Mouse (Mus musculus): Measurements from ENCODE around the gene D11Wsu47e. TPM values are rescaled to one million over a fixed set of nuclear protein-coding genes. Genes with fewer than 3 reads are reported as not detected.
A peak's percentile ranks its signal among the peaks of the same experiment; 100 is the strongest.

The D11Wsu47e gene
- total and polyA plus RNA-seq, 3 experiments: 4.7 to 6.4 (median 5.8) TPM

DNA sequence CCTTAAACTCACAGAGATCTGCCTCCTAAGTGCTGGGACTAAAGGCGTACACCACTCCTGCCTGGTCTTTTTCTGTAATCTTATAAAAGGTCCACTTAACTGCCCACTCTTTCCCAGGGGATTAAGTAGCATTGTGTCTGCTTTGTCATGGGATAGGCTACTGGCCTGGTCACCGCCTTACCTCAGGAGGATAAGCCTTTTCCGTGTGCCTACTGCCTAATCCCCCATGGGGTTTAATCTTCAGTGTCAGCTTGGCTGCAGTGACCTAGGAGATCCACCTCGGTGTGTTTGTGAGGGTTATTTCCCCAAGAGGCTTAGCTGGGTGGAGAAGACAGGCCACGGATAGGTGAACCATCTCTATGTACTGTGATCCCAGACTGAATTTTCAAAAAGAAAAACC, 13.4 kb downstream of the D11Wsu47e start:
- no peaks in the 10 kb centered on the region for H3K27me3 ChIP-seq (ENCODE audit: control insufficient read depth, insufficient read depth, low read length)

DNA sequence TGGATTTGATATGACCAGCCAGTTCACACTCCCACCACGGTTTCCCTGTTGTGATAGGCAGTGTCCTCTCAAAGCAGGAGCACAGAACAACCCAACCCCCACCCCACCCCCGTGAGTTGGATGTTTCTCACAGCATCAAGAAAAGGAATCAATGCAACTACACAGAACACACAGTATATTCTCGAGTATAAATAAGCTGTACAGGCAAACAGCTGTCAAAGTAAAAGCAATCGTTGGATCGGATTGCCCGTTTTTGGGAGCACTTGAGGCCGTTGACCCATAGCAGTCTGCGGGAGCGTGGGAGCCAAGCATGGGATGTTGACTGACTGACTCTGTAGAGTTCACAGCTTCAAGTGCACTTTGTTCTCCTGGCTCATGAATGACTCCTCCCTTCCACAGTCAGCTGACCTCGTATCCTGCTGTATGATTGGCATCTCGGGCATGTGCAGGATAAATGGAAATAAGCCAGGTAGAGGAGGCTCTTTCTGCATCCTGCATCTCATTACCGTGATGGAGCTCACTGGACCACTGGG, 13.9 kb downstream of the D11Wsu47e start:
- DNase-seq: peak in 1 of 2 experiments; percentile 42

More for the DNA sequence above, 13.4 kb downstream of the D11Wsu47e start:
- TF ChIP-seq POLR2A (IDR thresholded peaks at IDR 0.05; ENCODE audit: insufficient read depth, low read depth, low read length) (no peak), EP300 (IDR thresholded peaks at IDR 0.05; ENCODE audit: insufficient read depth, low read depth, low read length) (no peak), CTCF (IDR thresholded peaks at IDR 0.05) (no peak)
- intact Hi-C loops (cut with DNase I): no loop called here
- peak overlapping the region; percentile 28; the same call in 1 of the 2 replicates for H3K27ac ChIP-seq
- H3K36me3 ChIP-seq (ENCODE audit: control insufficient read depth, insufficient read depth, low read length): no peaks in the 10 kb centered on the region
- WGBS: 61% methylated on average over 5 of the region's 5 CpGs
- DNase-seq: no peak
- no peak overlapping the region for H3K4me3 ChIP-seq
- no peaks in the 10 kb centered on the region for H3K79me2 ChIP-seq (replicated peaks; ENCODE audit: control insufficient read depth, insufficient read depth, low read length)
- H3K9ac ChIP-seq (ENCODE audit: low read depth, low read length): no peak overlapping the region
- H3K4me1 ChIP-seq (ENCODE audit: control insufficient read depth, insufficient read depth, low read length): no peaks in the 10 kb centered on the region

DNA sequence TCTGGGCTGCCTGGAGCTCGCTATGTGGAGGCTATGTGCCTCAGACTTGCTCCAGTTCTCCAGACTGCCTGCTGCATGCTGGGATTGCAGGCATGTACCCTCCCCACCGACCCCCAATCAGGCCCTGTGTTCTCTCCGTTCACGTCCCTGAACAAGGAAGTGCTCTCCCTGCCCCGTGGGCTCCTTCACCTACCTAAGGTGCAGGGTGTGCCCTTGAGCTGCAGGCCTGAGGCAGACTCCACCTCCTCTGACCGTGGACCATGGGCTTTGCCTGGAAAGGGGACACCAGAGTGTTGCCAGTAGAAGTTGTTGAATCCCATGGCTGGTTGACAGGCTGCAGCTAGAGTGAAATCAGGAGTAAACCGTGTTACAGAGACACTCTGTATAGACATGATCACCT, 15.4 kb downstream of the D11Wsu47e start:
- peaks cover 3% of the 10 kb centered on the region; the same call in 1 of the 2 replicates for H3K4me1 ChIP-seq (ENCODE audit: control insufficient read depth, insufficient read depth, low read length)
- WGBS: 89% methylated on average over 7 of the region's 7 CpGs
- H3K79me2 ChIP-seq (replicated peaks; ENCODE audit: control insufficient read depth, insufficient read depth, low read length): no peaks in the 10 kb centered on the region
- no peak overlapping the region for H3K4me3 ChIP-seq
- TF ChIP-seq POLR2A (IDR thresholded peaks at IDR 0.05; ENCODE audit: insufficient read depth, low read depth, low read length) (no peak), EP300 (IDR thresholded peaks at IDR 0.05; ENCODE audit: insufficient read depth, low read depth, low read length) (no peak), CTCF (IDR thresholded peaks at IDR 0.05) (no peak)
- intact Hi-C loops (cut with DNase I): loop anchor here (5.0 kb wide), 1 partner anchor 522 kb away; no protein-coding TSS in a partner anchor
- no peak for DNase-seq
- no peaks in the 10 kb centered on the region for H3K36me3 ChIP-seq (ENCODE audit: control insufficient read depth, insufficient read depth, low read length)
- H3K9ac ChIP-seq (ENCODE audit: low read depth, low read length): no peak overlapping the region
- no peaks in the 10 kb centered on the region for H3K27me3 ChIP-seq (ENCODE audit: control insufficient read depth, insufficient read depth, low read length)
- no peak overlapping the region for H3K27ac ChIP-seq

More for the DNA sequence above, 13.9 kb downstream of the D11Wsu47e start:
- H3K4me1 ChIP-seq (ENCODE audit: control insufficient read depth, insufficient read depth, low read length): no peaks in the 10 kb centered on the region
- H3K36me3 ChIP-seq (ENCODE audit: control insufficient read depth, insufficient read depth, low read length): no peaks in the 10 kb centered on the region
- peak overlapping the region; percentile 4; the same call in 1 of the 2 replicates for H3K27ac ChIP-seq
- WGBS: 68% methylated on average over 12 of the region's 12 CpGs
- TF ChIP-seq CTCF (IDR thresholded peaks at IDR 0.05) (no peak), EP300 (IDR thresholded peaks at IDR 0.05; ENCODE audit: insufficient read depth, low read depth, low read length) (no peak), POLR2A (IDR thresholded peaks at IDR 0.05; ENCODE audit: insufficient read depth, low read depth, low read length) (no peak)
- no peak overlapping the region for H3K4me3 ChIP-seq
- no peaks in the 10 kb centered on the region for H3K27me3 ChIP-seq (ENCODE audit: control insufficient read depth, insufficient read depth, low read length)
- H3K9ac ChIP-seq (ENCODE audit: low read depth, low read length): no peak overlapping the region
- intact Hi-C loops (cut with DNase I): no loop called here
- H3K79me2 ChIP-seq (replicated peaks; ENCODE audit: control insufficient read depth, insufficient read depth, low read length): no peaks in the 10 kb centered on the region

DNA sequence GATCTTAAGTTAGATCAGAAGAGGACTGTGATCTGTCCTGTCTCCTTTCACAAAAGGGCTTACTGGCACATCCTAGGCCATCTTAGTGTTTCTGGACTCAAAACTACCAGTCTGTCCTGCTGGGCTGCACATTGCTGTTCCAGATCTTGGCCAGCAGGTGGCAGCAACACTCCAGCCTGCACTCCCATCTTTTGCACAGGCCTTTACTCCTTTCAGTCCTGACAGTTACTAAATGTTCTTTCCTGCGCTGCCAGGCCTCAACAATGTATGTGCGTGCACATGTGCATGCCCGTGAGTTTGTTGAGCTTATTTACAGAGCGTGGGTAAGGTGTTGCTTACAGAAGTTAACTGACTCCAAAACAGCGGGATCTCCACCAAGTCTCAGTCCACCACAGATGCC, 19.5 kb downstream of the D11Wsu47e start:
- no peak overlapping the region for H3K9ac ChIP-seq (ENCODE audit: low read depth, low read length)
- H3K4me3 ChIP-seq: no peak overlapping the region
- H3K27me3 ChIP-seq (ENCODE audit: control insufficient read depth, insufficient read depth, low read length): no peaks in the 10 kb centered on the region
- no peaks in the 10 kb centered on the region for H3K36me3 ChIP-seq (ENCODE audit: control insufficient read depth, insufficient read depth, low read length)
- TF ChIP-seq CTCF (IDR thresholded peaks at IDR 0.05) (peak; percentile 99), POLR2A (IDR thresholded peaks at IDR 0.05; ENCODE audit: insufficient read depth, low read depth, low read length) (no peak), EP300 (IDR thresholded peaks at IDR 0.05; ENCODE audit: insufficient read depth, low read depth, low read length) (peak; percentile 98)
- H3K79me2 ChIP-seq (replicated peaks; ENCODE audit: control insufficient read depth, insufficient read depth, low read length): no peaks in the 10 kb centered on the region
- DNase-seq: peak; percentile 77 to 85
- no peak overlapping the region for H3K27ac ChIP-seq
- peaks cover 3% of the 10 kb centered on the region; the same call in 1 of the 2 replicates for H3K4me1 ChIP-seq (ENCODE audit: control insufficient read depth, insufficient read depth, low read length)
- intact Hi-C loops (cut with DNase I): loop anchor here (1.0 to 5.0 kb wide), 3 partner anchors 47 to 526 kb away; partner anchors contain the start of gene Cdc42ep4
- 24% methylated on average over 5 of the region's 5 CpGs for WGBS

DNA sequence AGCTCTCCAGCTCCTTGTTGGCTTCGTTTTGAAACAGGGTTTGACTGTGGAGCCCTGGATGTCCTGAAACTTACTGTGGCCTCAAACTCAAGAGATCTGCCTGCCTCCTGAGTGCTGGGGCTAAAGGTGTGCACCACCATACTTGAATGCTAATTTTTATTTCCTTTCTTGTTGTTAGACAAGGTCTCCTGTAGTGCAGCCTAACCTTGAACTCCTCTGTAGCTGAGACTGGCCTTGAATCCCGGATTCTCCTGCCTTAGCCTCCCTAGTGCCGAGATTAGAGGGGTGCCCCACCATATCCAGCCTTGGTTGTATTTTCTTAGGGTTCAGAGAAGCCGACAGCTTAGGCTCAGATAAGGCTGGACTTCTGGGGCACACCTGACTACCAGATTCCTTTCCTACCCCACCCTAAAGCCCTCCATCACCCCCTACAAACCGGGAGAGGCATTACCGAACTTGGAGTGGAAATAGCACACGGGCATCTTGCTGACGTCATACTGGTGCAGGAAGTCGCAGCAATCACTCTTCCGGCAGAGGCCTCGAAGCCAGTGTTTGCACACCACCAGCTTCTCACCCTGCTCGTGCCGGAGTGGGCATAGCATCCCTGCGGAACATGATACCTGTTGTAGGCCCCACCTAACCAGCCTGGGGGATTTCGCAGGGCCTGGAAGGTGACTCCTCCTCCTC, 21.9 kb downstream of the D11Wsu47e start:
- no peak for TF ChIP-seq CTCF (IDR thresholded peaks at IDR 0.05)
- no peak for TF ChIP-seq EP300 (IDR thresholded peaks at IDR 0.05; ENCODE audit: insufficient read depth, low read depth, low read length)
- no peak for TF ChIP-seq POLR2A (IDR thresholded peaks at IDR 0.05; ENCODE audit: insufficient read depth, low read depth, low read length)
- Histone ChIP-seq H3K36me3 (ENCODE audit: control insufficient read depth, insufficient read depth, low read length) (no peaks in the 10 kb centered on the region), H3K9ac (ENCODE audit: low read depth, low read length) (no peak overlapping the region), H3K27me3 (ENCODE audit: control insufficient read depth, insufficient read depth, low read length) (no peaks in the 10 kb centered on the region), H3K27ac (no peak overlapping the region), H3K4me3 (no peak overlapping the region), H3K4me1 (ENCODE audit: control insufficient read depth, insufficient read depth, low read length) (peaks cover 10% of the 10 kb centered on the region), H3K79me2 (replicated peaks; ENCODE audit: control insufficient read depth, insufficient read depth, low read length) (no peaks in the 10 kb centered on the region)
- DNase-seq: no peak
- intact Hi-C loops (cut with DNase I): no loop called here
- 70% methylated on average over 15 of the region's 15 CpGs for WGBS

All from heart, adult 2 months (tissue).